Mouse (Mus musculus) embryonic facial prominence, embryonic 15.5 days (tissue): ENCODE results near the gene Mapk14. TPM values are rescaled to one million over a fixed set of nuclear protein-coding genes. Genes with fewer than 3 reads are reported as not detected.

Experiments used
- ATAC-seq: fragments of 200-750 bp; cut with Nextera tagmentation; 2 replicates; pipeline ENCODE4 v1.8.0; 2017; ENCODE audit warnings: low read depth, moderate TSS enrichment; ENCODE audit not compliant: insufficient number of reproducible peaks, low FRiP score, low TSS enrichment
- H3K27ac ChIP-seq: fragments of 300-500 bp; sonication (generic); replicated peaks from 2 replicates; pipeline ENCODE4 v1.5.1; 2015; ENCODE audit warnings: mild to moderate bottlenecking, inconsistent platforms
- H3K27me3 ChIP-seq: fragments of 300-500 bp; sonication (generic); 2 replicates; pipeline ENCODE4 v1.6.1; 2015; ENCODE audit warnings: inconsistent platforms
- H3K36me3 ChIP-seq: fragments of 300-500 bp; sonication (generic); 2 replicates; pipeline ENCODE4 v1.6.1; 2015; ENCODE audit warnings: mild to moderate bottlenecking, inconsistent platforms
- H3K4me1 ChIP-seq: fragments of 300-500 bp; sonication (generic); 2 replicates; pipeline ENCODE4 v1.6.1; 2015; ENCODE audit warnings: inconsistent platforms
- H3K4me2 ChIP-seq: fragments of 300-500 bp; sonication (generic); replicated peaks from 2 replicates; pipeline ENCODE4 v1.6.1; 2015; ENCODE audit warnings: mild to moderate bottlenecking, inconsistent platforms
- H3K4me3 ChIP-seq: fragments of 300-500 bp; sonication (generic); replicated peaks from 2 replicates; pipeline ENCODE4 v1.5.1; 2015; ENCODE audit warnings: mild to moderate bottlenecking, inconsistent platforms
- H3K9ac ChIP-seq: fragments of 300-500 bp; sonication (generic); 2 replicates; pipeline ENCODE4 v1.6.1; 2015; ENCODE audit warnings: inconsistent platforms
- H3K9me3 ChIP-seq: fragments of 300-500 bp; sonication (generic); replicated peaks from 2 replicates; pipeline ENCODE4 v1.6.1; 2016; ENCODE audit warnings: inconsistent platforms
- WGBS: fragments of 180-500 bp; shearing (Covaris S2); methylation state at CpG from one replicate; pipeline ENCODE4 v1.1.7; 2015; 5-methylcytosine and 5-hydroxymethylcytosine counted together
- polyA plus RNA-seq: library from polyadenylated mRNA; unstranded; fragments of >200 nt; fragmentation: Nextera tagmentation; extraction: Ambion mirVana; gene quantifications from 2 replicates; pipeline ENCODE4 v1.2.1, GENCODE M21; 2015

Gene Mapk14
- polyA plus RNA-seq, 1 experiment from 2014 or later, result 48.1 TPM

- Histone ChIP-seq H3K4me2 (no peak overlapping the region), H3K4me1 (peaks cover 12% of the 10 kb centered on the region), H3K27me3 (peaks cover 8% of the 10 kb centered on the region), H3K36me3 (no peaks in the 10 kb centered on the region), H3K4me3 (no peak overlapping the region), H3K27ac (no peak overlapping the region), H3K9me3 (no peaks in the 10 kb centered on the region), H3K9ac (no peak overlapping the region)
- ATAC-seq, result no peak
- 47% methylated on average over 4 of the region's 4 CpGs for WGBS
Observed at GRCm38 (mm10) chr17:28687354-28687753, 3.8 kb upstream of the Mapk14 start.

- Histone ChIP-seq H3K27ac (peak within 1 kb of the TSS; percentile 96), H3K27me3 (peaks cover 8% of the 10 kb centered on the region), H3K4me1 (peaks cover 30% of the 10 kb centered on the region), H3K4me2 (peak within 1 kb of the TSS; percentile 63), H3K9ac (peak within 1 kb of the TSS; percentile 42), H3K4me3 (peak within 1 kb of the TSS; percentile 98), H3K9me3 (no peaks in the 10 kb centered on the region), H3K36me3 (no peaks in the 10 kb centered on the region)
- ATAC-seq, result no peak
- WGBS, result 10% methylated on average over 40 of the region's 40 CpGs
Observed at GRCm38 (mm10) chr17:28689586-28690283, 1.4 kb upstream of the Mapk14 start, which contains the start of gene Slc26a8. Gene Slc26a8, minus strand, starts transcription at chr17:28690233.

GRCm38 (mm10) chr17:28691687-28692340 is 685 bp downstream of the Mapk14 start:
- peak; percentile 27 for ATAC-seq
- Histone ChIP-seq H3K4me3 (peak overlapping the region; percentile 98), H3K4me2 (peak overlapping the region; percentile 59), H3K4me1 (peaks cover 41% of the 10 kb centered on the region), H3K27me3 (peaks cover 8% of the 10 kb centered on the region), H3K27ac (peak overlapping the region; percentile 96), H3K9me3 (no peaks in the 10 kb centered on the region), H3K36me3 (no peaks in the 10 kb centered on the region), H3K9ac (peak overlapping the region; percentile 92)
- WGBS, result under 1% methylated on average over 52 of the region's 53 CpGs

GRCm38 (mm10) chr17:28692341-28692710 is 1.2 kb downstream of the Mapk14 start:
- Histone ChIP-seq H3K4me3 (peak overlapping the region; percentile 98), H3K27ac (peak overlapping the region; percentile 96), H3K36me3 (no peaks in the 10 kb centered on the region), H3K4me1 (peaks cover 46% of the 10 kb centered on the region), H3K4me2 (peak overlapping the region; percentile 59), H3K9me3 (no peaks in the 10 kb centered on the region), H3K9ac (peak overlapping the region; percentile 92), H3K27me3 (peaks cover 8% of the 10 kb centered on the region)
- no peak for ATAC-seq
- WGBS, result 0% methylated on average over 18 of the region's 18 CpGs

GRCm38 (mm10) chr17:28693086-28693485 is 2.0 kb downstream of the Mapk14 start:
- 12% methylated on average over 3 of the region's 3 CpGs for WGBS
- no peak for ATAC-seq
- Histone ChIP-seq H3K4me3 (peak overlapping the region; percentile 98), H3K4me2 (peak overlapping the region; percentile 59), H3K9ac (peak overlapping the region; percentile 92; the same call in 1 of the 2 replicates), H3K9me3 (no peaks in the 10 kb centered on the region), H3K27me3 (peaks cover 8% of the 10 kb centered on the region), H3K4me1 (peaks cover 54% of the 10 kb centered on the region), H3K27ac (peak overlapping the region; percentile 96), H3K36me3 (no peaks in the 10 kb centered on the region)

- no peaks in the 10 kb centered on the region for H3K9me3 ChIP-seq
- H3K9ac ChIP-seq, result no peak overlapping the region
- H3K4me2 ChIP-seq, result no peak overlapping the region
- H3K4me1 ChIP-seq, result peaks cover 64% of the 10 kb centered on the region
- no peaks in the 10 kb centered on the region for H3K36me3 ChIP-seq
- H3K4me3 ChIP-seq, result no peak overlapping the region
- ATAC-seq, result no peak
- H3K27me3 ChIP-seq, result peaks cover 6% of the 10 kb centered on the region
- no peak overlapping the region for H3K27ac ChIP-seq
- 56% methylated on average over 2 of the region's 2 CpGs for WGBS
Observed at GRCm38 (mm10) chr17:28694078-28694477, 2.9 kb downstream of the Mapk14 start.

- Histone ChIP-seq H3K4me3 (no peak overlapping the region), H3K9me3 (no peaks in the 10 kb centered on the region), H3K4me1 (peaks cover 59% of the 10 kb centered on the region), H3K27me3 (no peaks in the 10 kb centered on the region), H3K36me3 (no peaks in the 10 kb centered on the region), H3K27ac (no peak overlapping the region), H3K9ac (no peak overlapping the region), H3K4me2 (no peak overlapping the region)
- no peak for ATAC-seq
- WGBS, result 74% methylated on average over 4 of the region's 4 CpGs
Observed at GRCm38 (mm10) chr17:28694832-28695231, 3.7 kb downstream of the Mapk14 start.

- H3K4me2 ChIP-seq, result no peak overlapping the region
- peaks cover 53% of the 10 kb centered on the region for H3K4me1 ChIP-seq
- H3K27me3 ChIP-seq, result no peaks in the 10 kb centered on the region
- no peaks in the 10 kb centered on the region for H3K36me3 ChIP-seq
- no peak overlapping the region for H3K4me3 ChIP-seq
- no peak for ATAC-seq
- no peaks in the 10 kb centered on the region for H3K9me3 ChIP-seq
- 48% methylated on average over 2 of the region's 2 CpGs for WGBS
- H3K9ac ChIP-seq, result no peak overlapping the region
- peak overlapping the region; percentile 56; the same call in 1 of the 2 replicates for H3K27ac ChIP-seq
Observed at GRCm38 (mm10) chr17:28696641-28697040, 5.5 kb downstream of the Mapk14 start.

GRCm38 (mm10) chr17:28697290-28698195 is 6.4 kb downstream of the Mapk14 start:
- no peak for ATAC-seq
- Histone ChIP-seq H3K4me1 (peaks cover 52% of the 10 kb centered on the region), H3K9ac (no peak overlapping the region), H3K27me3 (no peaks in the 10 kb centered on the region), H3K27ac (peak overlapping the region; percentile 56), H3K36me3 (no peaks in the 10 kb centered on the region), H3K9me3 (no peaks in the 10 kb centered on the region), H3K4me2 (no peak overlapping the region), H3K4me3 (no peak overlapping the region)
- WGBS, result 56% methylated on average over 13 of the region's 13 CpGs

- ATAC-seq, result no peak
- Histone ChIP-seq H3K36me3 (no peaks in the 10 kb centered on the region), H3K4me2 (no peak overlapping the region), H3K4me3 (no peak overlapping the region), H3K27me3 (no peaks in the 10 kb centered on the region), H3K27ac (0 out of 2 replicates have a peak overlapping the region, but pooled peaks have one; percentile 56), H3K9me3 (no peaks in the 10 kb centered on the region), H3K9ac (no peak overlapping the region), H3K4me1 (peaks cover 45% of the 10 kb centered on the region)
- 41% methylated on average over 4 of the region's 4 CpGs for WGBS
Observed at GRCm38 (mm10) chr17:28698245-28698644, 7.1 kb downstream of the Mapk14 start.

- ATAC-seq, result no peak
- no peak overlapping the region for H3K4me3 ChIP-seq
- H3K27ac ChIP-seq, result no peak overlapping the region
- H3K9me3 ChIP-seq, result no peaks in the 10 kb centered on the region
- H3K9ac ChIP-seq, result no peak overlapping the region
- H3K4me2 ChIP-seq, result no peak overlapping the region
- peaks cover 41% of the 10 kb centered on the region for H3K4me1 ChIP-seq
- no peaks in the 10 kb centered on the region for H3K27me3 ChIP-seq
- 70% methylated on average over 2 of the region's 2 CpGs for WGBS
- H3K36me3 ChIP-seq, result no peaks in the 10 kb centered on the region
Observed at GRCm38 (mm10) chr17:28698672-28699071, 7.5 kb downstream of the Mapk14 start.
